Mouse (Mus musculus) bone marrow macrophage, adult 2 months (primary cell): ENCODE measurements around the gene Plvap. TPM values are rescaled to one million over a fixed set of nuclear protein-coding genes. Genes with fewer than 3 reads are reported as not detected.

Source experiments
- H3K27ac ChIP-seq: 2 replicates; pipeline ENCODE4 v1.5.1; 2012; ENCODE audit warnings: low read depth, low read length; ENCODE audit not compliant: insufficient read depth
- H3K4me1 ChIP-seq: 2 replicates; pipeline ENCODE4 v1.6.1; 2012; ENCODE audit warnings: low read length; ENCODE audit not compliant: control insufficient read depth, insufficient read depth
- H3K4me3 ChIP-seq: 2 replicates; pipeline ENCODE4 v1.5.1; 2012; ENCODE audit warnings: mild to moderate bottlenecking, low read length, moderate library complexity; ENCODE audit not compliant: insufficient read depth
- CTCF ChIP-seq: IDR thresholded peaks from 2 replicates; pipeline ENCODE4 v1.5.1; 2012; ENCODE audit warnings: low read depth, mild to moderate bottlenecking, low read length, moderate library complexity
- POLR2A ChIP-seq: IDR thresholded peaks from 2 replicates; pipeline ENCODE4 v1.6.1; 2012; ENCODE audit warnings: mild to moderate bottlenecking, low read depth, low read length, borderline replicate concordance
- polyA plus RNA-seq: library from polyadenylated mRNA; stranded (reverse); fragments of >200 nt; gene quantifications from 2 replicates; pipeline ENCODE4 v1.2.4, GENCODE M21; 2012; ENCODE audit not compliant: missing spikeins, insufficient read depth, insufficient read length

Plvap gene
- polyA plus RNA-seq, 1 experiment: not detected

DNA sequence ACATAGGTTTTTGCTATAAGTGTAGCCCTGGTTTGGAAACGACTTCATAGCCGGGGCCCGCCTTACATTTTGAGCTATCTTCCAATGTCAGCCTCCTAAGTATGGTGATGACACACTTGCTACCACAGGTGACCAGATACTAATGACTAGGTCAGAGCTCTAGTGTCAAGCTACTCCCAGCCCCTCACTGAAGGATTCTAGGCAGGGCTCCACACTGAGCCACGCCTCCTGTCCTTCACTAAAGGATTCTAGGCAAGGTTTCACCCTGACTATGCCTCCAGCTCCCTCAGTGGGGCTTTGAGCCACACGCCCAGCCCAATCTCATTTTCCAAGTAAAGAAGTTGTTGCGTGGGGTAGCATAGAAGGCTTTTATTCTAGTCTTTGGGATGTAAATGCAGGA is 50.8 kb downstream of the Plvap start:
- Histone ChIP-seq H3K27ac (no peak overlapping the region), H3K4me1 (peaks cover 9% of the 10 kb centered on the region), H3K4me3 (no peak overlapping the region)
- no peak for TF ChIP-seq POLR2A
- no peak for TF ChIP-seq CTCF

DNA sequence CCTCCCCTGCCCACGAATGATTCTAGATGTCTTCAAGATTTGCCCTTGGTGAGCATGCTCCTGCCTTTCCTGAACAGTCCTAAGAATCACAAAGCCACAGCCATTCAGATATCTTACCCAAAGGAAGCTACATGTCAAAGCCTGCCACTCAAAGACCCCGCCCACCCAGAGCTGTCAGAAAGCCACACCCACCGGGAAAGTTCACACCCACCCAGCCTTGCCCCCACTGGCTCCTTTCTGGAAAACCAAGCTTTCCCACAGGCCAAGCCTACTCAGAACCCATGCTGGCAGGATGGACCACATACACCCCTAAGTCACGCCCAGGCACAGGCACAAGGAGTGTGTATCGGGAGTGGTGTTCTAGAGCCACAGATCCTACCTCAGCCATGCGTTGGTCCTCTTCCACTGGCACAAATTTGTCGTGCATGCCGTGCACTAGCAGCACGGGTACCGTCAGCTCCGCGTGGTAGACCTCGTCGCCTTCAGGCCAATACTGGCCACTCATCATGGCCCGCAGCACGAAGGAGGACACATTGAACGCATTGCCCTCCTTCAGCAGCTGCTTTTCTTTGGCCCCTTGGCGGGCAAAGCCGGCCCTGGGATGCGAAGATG is 53.8 kb downstream of the Plvap start:
- peaks cover 4% of the 10 kb centered on the region for H3K4me1 ChIP-seq
- no peak for TF ChIP-seq CTCF
- no peak for TF ChIP-seq POLR2A
- H3K4me3 ChIP-seq: no peak overlapping the region
- H3K27ac ChIP-seq: no peak overlapping the region

DNA sequence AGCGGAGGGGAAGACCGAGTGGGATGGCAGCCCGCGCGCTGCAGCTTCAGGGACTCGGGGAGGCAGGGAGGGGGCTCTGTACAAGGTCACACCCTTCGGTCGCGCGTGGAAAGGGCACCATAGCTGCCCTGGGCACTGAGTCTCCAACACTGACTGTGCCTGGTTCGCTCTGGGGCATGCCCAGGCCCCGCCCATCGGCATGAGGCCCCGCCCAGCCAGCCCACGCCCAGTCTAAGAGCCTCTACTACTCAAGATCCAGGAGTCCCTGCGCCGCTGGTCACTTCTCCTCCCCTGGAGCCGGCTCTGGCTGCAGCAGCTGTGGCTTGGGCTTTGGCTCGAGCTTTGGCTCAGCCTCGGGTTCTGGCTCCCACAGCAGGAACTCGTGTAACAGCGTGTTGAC is 54.6 kb downstream of the Plvap start:
- TF ChIP-seq CTCF: no peak
- no peak for TF ChIP-seq POLR2A
- H3K4me1 ChIP-seq: no peaks in the 10 kb centered on the region
- H3K27ac ChIP-seq: no peak overlapping the region
- no peak overlapping the region for H3K4me3 ChIP-seq

DNA sequence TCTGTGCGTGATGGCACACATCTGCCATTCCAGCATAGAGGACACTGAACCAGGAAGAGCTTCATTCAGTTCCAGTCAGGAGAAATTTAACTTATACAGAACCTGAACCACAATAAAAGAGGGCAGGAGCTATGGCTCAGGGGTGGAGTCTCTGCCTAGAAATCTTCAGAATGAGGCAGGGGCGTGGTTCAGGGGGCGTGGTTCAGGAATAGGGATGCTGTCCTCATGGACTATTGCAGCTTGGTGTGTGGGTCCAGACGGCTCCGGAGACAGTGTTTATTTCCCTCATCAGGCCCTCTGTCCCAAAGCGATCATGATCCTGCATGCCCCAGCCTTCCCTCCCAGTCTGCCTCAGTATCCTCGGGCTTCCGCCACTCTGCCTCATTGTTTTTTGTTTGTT is 56.9 kb downstream of the Plvap start:
- H3K27ac ChIP-seq: no peak overlapping the region
- TF ChIP-seq CTCF: no peak
- TF ChIP-seq POLR2A: no peak
- H3K4me3 ChIP-seq: no peak overlapping the region
- no peaks in the 10 kb centered on the region for H3K4me1 ChIP-seq

DNA sequence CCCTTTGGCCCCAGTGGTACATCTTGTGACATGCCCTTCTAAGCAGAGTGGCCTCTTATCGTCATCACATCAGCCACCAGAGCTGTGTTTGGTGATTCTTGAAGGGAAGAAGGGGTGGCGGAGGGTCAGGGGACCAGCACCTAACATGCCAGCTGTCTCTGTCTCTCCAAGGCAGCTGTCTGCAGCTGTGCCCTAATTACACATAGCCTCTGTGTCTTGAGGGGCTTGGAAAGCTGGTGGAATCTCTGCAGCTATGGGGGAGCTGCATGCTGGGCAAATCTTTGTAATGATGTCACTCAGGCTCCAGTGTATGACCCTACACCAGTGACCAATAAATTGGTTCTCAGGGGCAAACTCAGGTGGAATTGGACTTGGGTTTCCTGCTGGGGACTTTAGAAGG is 58.9 kb downstream of the Plvap start:
- no peaks in the 10 kb centered on the region for H3K4me1 ChIP-seq
- no peak overlapping the region for H3K27ac ChIP-seq
- H3K4me3 ChIP-seq: no peak overlapping the region
- TF ChIP-seq POLR2A (no peak), CTCF (no peak)

DNA sequence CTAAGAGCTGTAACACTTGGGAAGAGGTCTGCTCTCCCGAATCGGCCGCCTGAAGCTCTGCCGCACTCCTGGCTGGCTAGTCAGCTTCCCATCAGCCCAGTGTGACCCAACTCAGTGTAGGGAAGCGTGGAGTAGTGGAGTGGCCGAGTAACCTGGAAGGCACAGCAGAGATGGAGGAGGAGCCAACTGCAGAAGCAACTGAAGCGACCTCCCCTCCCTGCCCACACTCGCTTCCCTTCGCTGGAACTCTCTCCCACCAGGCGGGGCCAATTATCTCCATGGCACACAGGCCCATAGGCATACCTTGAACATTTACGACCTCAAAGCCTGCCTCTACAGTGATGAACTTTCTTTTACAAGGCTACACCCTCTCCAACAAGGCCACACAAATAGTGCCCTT is 59.8 kb downstream of the Plvap start:
- TF ChIP-seq POLR2A (no peak), CTCF (no peak)
- no peak overlapping the region for H3K4me3 ChIP-seq
- H3K4me1 ChIP-seq: no peaks in the 10 kb centered on the region
- no peak overlapping the region for H3K27ac ChIP-seq

DNA sequence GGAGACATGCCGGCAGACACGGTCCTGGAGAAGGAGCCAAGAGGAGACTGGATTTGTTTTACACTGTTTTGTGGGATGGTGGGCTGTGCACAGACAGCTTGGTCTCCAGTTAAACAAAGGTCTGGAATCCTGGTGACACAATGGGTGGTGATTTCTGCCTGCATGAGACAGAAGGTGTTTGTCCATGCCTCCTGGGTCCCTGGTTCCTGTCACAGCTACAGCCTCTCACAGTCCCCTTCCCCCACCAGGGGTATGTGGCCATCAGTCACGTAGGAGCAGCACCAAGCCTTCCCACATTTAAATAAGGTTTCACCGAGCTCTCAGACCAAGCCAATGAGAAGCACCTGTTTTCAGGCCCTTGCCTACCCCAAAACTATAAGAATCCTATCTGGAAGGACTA is 60.2 kb downstream of the Plvap start:
- TF ChIP-seq POLR2A (no peak), CTCF (no peak)
- H3K4me1 ChIP-seq: no peaks in the 10 kb centered on the region

More for the DNA sequence above, 60.2 kb downstream of the Plvap start:
- H3K4me3 ChIP-seq: no peak overlapping the region
- H3K27ac ChIP-seq: no peak overlapping the region

Other genes with a start within 250 kb of the Plvap start
- 94.0 and 107 TPM in 2 replicates for gene Myo9b, start 239.0 kb downstream of the Plvap start, polyA plus RNA-seq
- gene Haus8, start 238.8 kb downstream of the Plvap start, polyA plus RNA-seq: 77.6 and 77.8 TPM in 2 replicates
- 131 and 149 TPM in 2 replicates for gene Use1, start 144.9 kb downstream of the Plvap start, polyA plus RNA-seq
- gene Ocel1, start 140.5 kb downstream of the Plvap start, polyA plus RNA-seq: 18.5 and 23.5 TPM in 2 replicates
- 20.2 and 23.9 TPM in 2 replicates for gene Nr2f6, start 129.8 kb downstream of the Plvap start, polyA plus RNA-seq
- gene Ushbp1, start 116.0 kb downstream of the Plvap start, polyA plus RNA-seq: 0.21 TPM in 1 of 2 replicates, not detected in the other
- 75.8 and 89.1 TPM in 2 replicates for gene Babam1, start 114.9 kb downstream of the Plvap start, polyA plus RNA-seq
- 9.8 and 14.0 TPM in 2 replicates for gene Ankle1, start 105.7 kb downstream of the Plvap start, polyA plus RNA-seq
- 12.0 and 13.3 TPM in 2 replicates for gene Abhd8, start 48.1 kb downstream of the Plvap start, polyA plus RNA-seq
- gene Mrpl34, start 46.8 kb downstream of the Plvap start, polyA plus RNA-seq: 59.5 and 62.9 TPM in 2 replicates
- gene Dda1, start 42.6 kb downstream of the Plvap start, polyA plus RNA-seq: 42.3 and 45.5 TPM in 2 replicates
- 10.0 and 10.2 TPM in 2 replicates for gene Ano8, start 25.8 kb downstream of the Plvap start, polyA plus RNA-seq
- gene Gtpbp3, start 23.6 kb downstream of the Plvap start, polyA plus RNA-seq: 11.0 and 11.1 TPM in 2 replicates
- 0.40 TPM in 1 of 2 replicates, not detected in the other for gene Ccdc194, start 14.0 kb upstream of the Plvap start, polyA plus RNA-seq
- gene Bst2, start 25.7 kb upstream of the Plvap start, polyA plus RNA-seq: 358 and 369 TPM in 2 replicates
- gene Mvb12a, start 31.2 kb upstream of the Plvap start, polyA plus RNA-seq: 64.5 and 65.3 TPM in 2 replicates
- 15.9 and 17.7 TPM in 2 replicates for gene Tmem221, start 47.1 kb upstream of the Plvap start, polyA plus RNA-seq
- gene Nxnl1, start 54.8 kb upstream of the Plvap start, polyA plus RNA-seq: not detected in 2 replicates
- gene Slc27a1, start 57.1 kb upstream of the Plvap start, polyA plus RNA-seq: 85.4 and 86.3 TPM in 2 replicates
- gene Pgls, start 80.4 kb upstream of the Plvap start, polyA plus RNA-seq: 83.5 and 88.9 TPM in 2 replicates
- 2.5 and 2.7 TPM in 2 replicates for gene Fam129c, start 85.9 kb upstream of the Plvap start, polyA plus RNA-seq
- gene Colgalt1, start 99.2 kb upstream of the Plvap start, polyA plus RNA-seq: 111 and 113 TPM in 2 replicates
- 1.0 and 1.3 TPM in 2 replicates for gene Unc13a, start 160.0 kb upstream of the Plvap start, polyA plus RNA-seq
- 15.6 and 15.7 TPM in 2 replicates for gene Jak3, start 164.5 kb upstream of the Plvap start, polyA plus RNA-seq
- gene Insl3, start 177.5 kb upstream of the Plvap start, polyA plus RNA-seq: 5.0 and 5.1 TPM in 2 replicates
- gene B3gnt3, start 190.0 kb upstream of the Plvap start, polyA plus RNA-seq: 23.7 and 24.1 TPM in 2 replicates
- 7.2 and 8.8 TPM in 2 replicates for gene Fcho1, start 214.0 kb upstream of the Plvap start, polyA plus RNA-seq